Mouse (Mus musculus): ENCODE results near the gene Mybl2. TPM values are rescaled to one million over a fixed set of nuclear protein-coding genes. Genes with fewer than 3 reads are reported as not detected.

Mybl2 gene
- total and polyA plus RNA-seq, 2 experiments from 2014 or later, result 3.7 to 3.9 TPM

DNA sequence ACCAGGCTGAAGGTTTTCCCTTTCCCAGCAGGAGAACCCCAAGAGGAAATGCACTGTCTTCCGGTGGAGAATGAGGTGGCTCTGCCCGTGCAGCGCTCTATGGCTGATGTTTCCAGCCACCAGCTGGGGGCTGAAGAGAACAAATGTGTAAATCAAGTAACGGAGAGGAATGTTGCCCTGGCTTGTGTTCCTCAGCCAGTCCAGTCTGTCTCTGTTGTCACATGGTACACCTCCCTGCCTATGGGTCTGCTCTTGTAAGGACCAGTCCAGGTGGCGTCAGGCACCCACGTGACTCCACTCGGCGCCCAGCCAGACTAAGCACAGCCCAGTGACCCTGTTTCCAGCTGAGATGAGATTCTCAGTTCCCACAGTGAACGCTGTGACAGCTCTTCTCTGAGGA, 67.8 kb downstream of the Mybl2 start:
- DNase-seq (ENCODE audit: low spot score), result peak; percentile 76
- Histone ChIP-seq H3K4me1 (ENCODE audit: insufficient read depth, low read length) (peaks cover 8% of the 10 kb centered on the region; the same call in 1 of the 2 replicates), H3K27me3 (ENCODE audit: insufficient read depth, low read length) (peaks cover 8% of the 10 kb centered on the region), H3K9ac (replicated peaks; ENCODE audit: low read length) (no peak overlapping the region), H3K4me2 (ENCODE audit: low read depth, low read length) (peak overlapping the region; percentile 33; the same call in 1 of the 2 replicates), H3K27ac (peak overlapping the region; percentile 48; the same call in 1 of the 2 replicates), H3K36me3 (ENCODE audit: insufficient read depth, low read length) (no peaks in the 10 kb centered on the region), H3K4me3 (ENCODE audit: low read length) (no peak overlapping the region), H3K9me3 (ENCODE audit: low read length) (peaks cover under 1% of the 10 kb centered on the region; the same call in 1 of the 2 replicates)
- TF ChIP-seq CTCF (IDR thresholded peaks at IDR 0.05; ENCODE audit: low read depth), result no peak
- WGBS, result 16% methylated on average over 9 of the region's 9 CpGs
- ATAC-seq, result peak; percentile 95

DNA sequence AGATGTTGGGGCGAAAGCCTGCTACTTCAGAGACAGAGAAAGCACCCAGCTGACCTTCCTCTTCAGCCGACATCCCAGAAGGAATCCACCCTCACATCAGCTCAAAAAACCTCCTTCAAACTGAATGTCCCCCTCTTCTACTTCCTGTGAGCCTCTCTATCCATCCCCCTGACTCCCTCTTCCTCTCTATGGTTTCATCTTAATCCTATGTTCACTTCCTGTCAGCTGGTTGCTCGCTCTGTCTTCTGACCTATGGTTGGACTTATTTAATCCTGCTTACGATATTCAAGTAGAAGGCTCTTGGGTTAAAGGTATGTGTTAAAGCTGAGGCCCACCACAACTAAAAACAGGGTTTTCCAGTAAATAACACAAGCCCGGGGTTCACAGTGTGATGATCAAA, 69.0 kb downstream of the Mybl2 start:
- H3K9me3 ChIP-seq (ENCODE audit: low read length), result peaks cover 4% of the 10 kb centered on the region; the same call in 1 of the 2 replicates
- no peak overlapping the region for H3K27ac ChIP-seq
- no peak overlapping the region for H3K4me3 ChIP-seq (ENCODE audit: low read length)
- peaks cover 8% of the 10 kb centered on the region; the same call in 1 of the 2 replicates for H3K4me1 ChIP-seq (ENCODE audit: insufficient read depth, low read length)
- H3K4me2 ChIP-seq (ENCODE audit: low read depth, low read length), result no peak overlapping the region
- no peak for ATAC-seq
- WGBS, result 89% methylated on average over 5 of the region's 5 CpGs
- no peak overlapping the region for H3K9ac ChIP-seq (replicated peaks; ENCODE audit: low read length)
- H3K27me3 ChIP-seq (ENCODE audit: insufficient read depth, low read length), result peaks cover 8% of the 10 kb centered on the region
- DNase-seq (ENCODE audit: low spot score), result no peak
- H3K36me3 ChIP-seq (ENCODE audit: insufficient read depth, low read length), result no peaks in the 10 kb centered on the region
- TF ChIP-seq CTCF (IDR thresholded peaks at IDR 0.05; ENCODE audit: low read depth), result no peak

DNA sequence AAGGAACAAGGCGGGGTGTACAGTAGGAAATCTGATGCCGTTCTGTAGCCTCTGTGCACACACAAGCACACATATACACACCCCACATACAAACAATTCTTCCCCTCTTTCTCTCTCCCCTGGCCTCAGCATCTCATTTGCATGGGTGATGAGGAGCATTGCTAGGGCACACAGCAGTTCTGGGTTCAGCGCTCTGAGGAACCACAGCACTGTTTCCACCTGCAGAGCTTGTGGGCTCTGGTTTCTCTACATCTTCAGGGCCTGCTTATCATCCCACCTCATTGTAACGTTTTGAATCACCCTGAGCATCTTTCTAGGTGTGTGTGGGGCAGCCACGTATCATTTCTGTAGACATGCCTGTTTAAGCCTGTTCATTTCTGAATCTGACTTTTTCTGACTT, 76.3 kb downstream of the Mybl2 start:
- Histone ChIP-seq H3K27me3 (ENCODE audit: insufficient read depth, low read length) (no peaks in the 10 kb centered on the region), H3K4me1 (ENCODE audit: insufficient read depth, low read length) (no peaks in the 10 kb centered on the region), H3K9me3 (ENCODE audit: low read length) (peaks cover 4% of the 10 kb centered on the region; the same call in 1 of the 2 replicates), H3K4me3 (ENCODE audit: low read length) (no peak overlapping the region), H3K4me2 (ENCODE audit: low read depth, low read length) (no peak overlapping the region), H3K9ac (replicated peaks; ENCODE audit: low read length) (no peak overlapping the region), H3K27ac (no peak overlapping the region), H3K36me3 (ENCODE audit: insufficient read depth, low read length) (no peaks in the 10 kb centered on the region)
- 80% methylated on average over 5 of the region's 5 CpGs for WGBS
- TF ChIP-seq CTCF (IDR thresholded peaks at IDR 0.05; ENCODE audit: low read depth), result no peak
- DNase-seq (ENCODE audit: low spot score) (no peak), ATAC-seq (no peak)

DNA sequence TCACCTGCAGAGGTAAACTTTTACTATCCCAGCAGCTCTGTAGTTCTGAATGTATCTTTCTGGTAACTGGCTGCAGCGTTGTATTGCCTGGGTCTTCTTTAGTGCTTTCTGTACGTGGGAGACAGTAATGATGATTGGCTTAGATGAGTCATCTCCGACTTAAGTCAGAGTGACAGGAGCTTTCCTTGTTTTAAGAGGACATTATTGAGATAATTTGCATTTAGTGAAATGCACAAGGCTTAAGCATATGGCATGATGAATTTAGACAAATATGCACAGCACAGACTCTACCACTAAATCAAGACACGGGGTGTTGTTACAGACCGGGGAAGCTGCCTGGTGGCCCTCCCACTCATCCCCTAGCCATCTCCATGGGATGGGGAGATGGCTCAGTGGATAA, 77.8 kb downstream of the Mybl2 start:
- Histone ChIP-seq H3K4me1 (ENCODE audit: insufficient read depth, low read length) (no peaks in the 10 kb centered on the region), H3K4me2 (ENCODE audit: low read depth, low read length) (no peak overlapping the region), H3K4me3 (ENCODE audit: low read length) (no peak overlapping the region), H3K9me3 (ENCODE audit: low read length) (peaks cover 3% of the 10 kb centered on the region; the same call in 1 of the 2 replicates), H3K27ac (no peak overlapping the region), H3K9ac (replicated peaks; ENCODE audit: low read length) (no peak overlapping the region), H3K27me3 (ENCODE audit: insufficient read depth, low read length) (no peaks in the 10 kb centered on the region), H3K36me3 (ENCODE audit: insufficient read depth, low read length) (no peaks in the 10 kb centered on the region)
- ATAC-seq (no peak), DNase-seq (ENCODE audit: low spot score) (no peak)
- WGBS, result 84% methylated on average over 5 of the region's 5 CpGs
- TF ChIP-seq CTCF (IDR thresholded peaks at IDR 0.05; ENCODE audit: low read depth), result no peak

Small RNA genes lying within 50 kb of the gene (microRNA-seq; reads per million reads assigned to microRNA genes)
- 0 reads per million in 2 experiments for gene Gm22174
- 0 reads per million in 2 experiments for gene Mir7003

Other genes with a start within 250 kb of the Mybl2 start
- 87.2 and 99.4 TPM in 2 replicates for gene Srsf6, start 123.2 kb upstream of the Mybl2 start, total RNA-seq (2014; rRNA removed)
- 124 and 135 TPM in 2 replicates for gene Srsf6, start 123.2 kb upstream of the Mybl2 start, polyA plus RNA-seq (2015; fragmentation: Nextera tagmentation; extraction: Ambion mirVana)
- gene L3mbtl1, start 111.2 kb upstream of the Mybl2 start, total RNA-seq (2014; rRNA removed), result 10.9 and 38.4 TPM in 2 replicates
- 7.5 and 8.1 TPM in 2 replicates for gene L3mbtl1, start 111.2 kb upstream of the Mybl2 start, polyA plus RNA-seq (2015; fragmentation: Nextera tagmentation; extraction: Ambion mirVana)
- gene Sgk2, start 67.4 kb upstream of the Mybl2 start, total RNA-seq (2014; rRNA removed), result 0.07 and 0.16 TPM in 2 replicates
- gene Sgk2, start 67.4 kb upstream of the Mybl2 start, polyA plus RNA-seq (2015; fragmentation: Nextera tagmentation; extraction: Ambion mirVana), result 0.11 and 0.23 TPM in 2 replicates
- gene Ift52, start 37.3 kb upstream of the Mybl2 start, total RNA-seq (2014; rRNA removed), result 15.8 and 19.3 TPM in 2 replicates
- gene Ift52, start 37.3 kb upstream of the Mybl2 start, polyA plus RNA-seq (2015; fragmentation: Nextera tagmentation; extraction: Ambion mirVana), result 31.8 and 33.0 TPM in 2 replicates
- not detected in 2 replicates for gene Gtsf1l, start 33.2 kb downstream of the Mybl2 start, total RNA-seq (2014; rRNA removed)
- gene Gtsf1l, start 33.2 kb downstream of the Mybl2 start, polyA plus RNA-seq (2015; fragmentation: Nextera tagmentation; extraction: Ambion mirVana), result not detected in 2 replicates
- 4.3 and 5.0 TPM in 2 replicates for gene Tox2, start 148.4 kb downstream of the Mybl2 start, total RNA-seq (2014; rRNA removed)
- gene Tox2, start 148.4 kb downstream of the Mybl2 start, polyA plus RNA-seq (2015; fragmentation: Nextera tagmentation; extraction: Ambion mirVana), result 15.2 and 19.1 TPM in 2 replicates